Mouse (Mus musculus) activated CD4-positive, CD25-positive, alpha-beta regulatory T cell (primary cell): ENCODE results near the gene Sdsl. TPM values are rescaled to one million over a fixed set of nuclear protein-coding genes. Genes with fewer than 3 reads are reported as not detected.

ENCODE experiments used
- polyA plus RNA-seq, 2 experiments: library from polyadenylated mRNA; unstranded; fragments of 100-300 nt; shearing (Covaris generic); gene quantifications; one replicate each; pipeline ENCODE4 v1.2.1; 2017

The Sdsl gene
- polyA plus RNA-seq, result not detected

DNA sequence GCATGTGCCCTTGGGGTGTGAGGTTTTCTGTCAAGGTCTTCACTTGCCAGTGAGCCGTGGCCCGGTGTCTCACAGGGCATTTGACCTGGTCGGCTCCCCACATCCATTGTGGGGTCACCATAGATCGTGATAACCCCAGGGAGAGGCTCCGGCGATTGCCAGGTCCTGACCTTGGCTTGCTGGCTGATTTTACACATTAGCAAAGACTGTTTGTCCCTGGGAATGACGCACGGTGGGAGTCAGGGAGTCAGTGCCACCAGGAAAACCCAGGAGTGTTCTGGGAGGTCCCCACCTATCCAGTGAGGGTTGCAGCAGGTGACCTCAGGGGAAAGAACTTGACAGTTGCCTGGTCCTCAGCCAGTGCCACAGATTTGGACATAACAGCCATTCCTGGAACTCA lies at the start of gene Sdsl:
Gene Sdsl, minus strand, starts transcription at position 41 of the 400 bp plus-strand sequence.

GRCm38 (mm10) chr5:120510982-120511642 lies 38.5 kb upstream of the Sdsl start, which contains the start of gene Slc8b1:
TSS of gene Slc8b1 (plus strand) at chr5:120511168.

GRCm38 (mm10) chr5:120503144-120503795 lies 30.7 kb upstream of the Sdsl start, which contains the start of gene Plbd2:
TSS of gene Plbd2 (minus strand) at chr5:120503625.

DNA sequence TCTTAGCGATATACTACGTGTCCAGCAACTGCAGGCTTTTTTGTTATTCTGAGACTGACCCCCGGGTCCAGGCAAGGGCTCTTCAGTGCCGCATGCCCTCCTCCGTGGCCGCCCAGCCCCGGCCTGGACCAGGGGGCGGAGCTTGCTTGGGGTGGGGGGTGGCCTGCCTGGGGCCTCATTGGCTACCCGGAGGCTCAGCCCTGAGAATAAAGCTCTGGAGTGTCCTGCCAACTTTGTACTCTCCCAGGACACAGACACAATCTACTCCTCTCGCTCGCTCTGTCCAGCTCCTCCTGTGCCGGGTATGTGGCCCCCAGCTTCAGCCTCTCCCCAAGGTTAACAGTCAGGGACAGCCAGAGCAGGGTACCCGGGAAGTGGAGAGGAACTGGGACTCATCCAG lies 3.7 kb upstream of the Sdsl start, which contains the start of gene Sds:
Gene Sds, plus strand, starts transcription at position 231 of the 400 bp plus-strand sequence.

DNA sequence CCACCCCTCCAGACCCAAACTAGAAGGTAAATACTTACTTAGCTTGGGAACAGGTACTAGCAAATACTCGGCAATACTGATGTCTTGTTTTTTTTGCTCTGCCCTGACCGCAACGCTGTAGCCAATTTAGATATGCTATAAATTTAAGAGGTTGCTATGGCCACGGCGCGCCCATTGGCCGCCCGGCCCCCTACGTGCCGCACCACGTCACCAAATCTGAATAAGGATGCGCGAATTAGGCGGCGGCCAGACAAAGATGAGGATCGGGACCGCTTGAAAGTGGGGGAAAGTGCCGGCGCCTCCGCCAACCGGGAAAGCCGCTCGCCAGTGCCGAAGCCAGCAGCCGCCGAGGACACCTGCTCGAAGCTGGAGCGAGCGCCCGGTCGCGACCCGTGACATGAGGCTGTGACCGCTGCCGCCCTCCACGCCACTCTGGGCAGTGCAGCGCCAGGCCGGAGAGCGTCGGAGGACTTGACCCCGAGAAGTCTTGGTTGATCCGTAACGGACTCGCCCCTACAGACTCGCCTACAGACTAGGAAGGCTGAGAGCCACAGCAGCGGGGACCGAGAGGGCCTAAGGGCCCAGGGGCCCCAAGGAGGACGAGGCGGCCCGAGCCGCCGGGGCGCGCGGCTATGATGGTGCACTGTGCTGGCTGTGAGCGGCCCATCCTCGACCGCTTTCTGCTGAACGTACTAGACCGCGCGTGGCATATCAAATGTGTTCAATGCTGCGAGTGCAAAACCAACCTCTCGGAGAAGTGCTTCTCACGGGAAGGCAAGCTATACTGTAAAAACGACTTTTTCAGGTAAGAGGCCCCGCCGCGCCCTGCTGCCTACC lies 40.7 kb downstream of the Sdsl start, which contains the start of gene Lhx5:
Gene Lhx5, plus strand, starts transcription at position 51 of the 837 bp plus-strand sequence.

Other genes starting within 250 kb of the Sdsl start
- gene Lhx5, start 41.1 kb downstream of the Sdsl start, polyA plus RNA-seq, result under 1 TPM in 1 of 2 experiments, not detected in 1; 0.33 TPM
- not detected for gene Sds, start 3.7 kb upstream of the Sdsl start, polyA plus RNA-seq
- 10 to 100 TPM; 24.9 to 30.8 TPM for gene Plbd2, start 30.8 kb upstream of the Sdsl start, polyA plus RNA-seq
- gene Slc8b1, start 38.4 kb upstream of the Sdsl start, polyA plus RNA-seq, result 10 to 100 TPM; 10.0 to 17.2 TPM
- gene Tpcn1, start 115.9 kb upstream of the Sdsl start, polyA plus RNA-seq, result 10 to 100 TPM; 14.1 to 21.5 TPM
- gene Iqcd, start 116.2 kb upstream of the Sdsl start, polyA plus RNA-seq, result 1 to 10 TPM in 1 of 2 experiments, under 1 TPM in 1; 0.43 to 1.9 TPM
- gene Rita1, start 139.8 kb upstream of the Sdsl start, polyA plus RNA-seq, result 1 to 10 TPM; 2.6 to 3.1 TPM
- 10 to 100 TPM; 45.8 to 62.9 TPM for gene Ddx54, start 139.9 kb upstream of the Sdsl start, polyA plus RNA-seq
- under 1 TPM in 1 of 2 experiments, not detected in 1; 0.18 TPM for gene Cfap73, start 161.4 kb upstream of the Sdsl start, polyA plus RNA-seq
- 10 to 100 TPM; 11.4 to 15.4 TPM for gene Rasal1, start 176.0 kb upstream of the Sdsl start, polyA plus RNA-seq
- 100 to 1,000 TPM; 117 to 164 TPM for gene Dtx1, start 239.1 kb upstream of the Sdsl start, polyA plus RNA-seq